Mouse (Mus musculus) small intestine, adult 2 months (tissue): ENCODE results near the gene Pla2g2c.

Experiments used
- CTCF ChIP-seq: fragments of 200-500 bp; IDR thresholded peaks from 2 replicates; pipeline ENCODE4 v1.5.1; 2012; ENCODE audit warnings: low read depth, mild to moderate bottlenecking, control low read depth, inconsistent platforms, low read length, moderate library complexity, mixed read lengths; ENCODE audit not compliant: insufficient replicate concordance, insufficient read length; ENCODE audit errors: extremely low read depth
- POLR2A ChIP-seq: fragments of 200-500 bp; IDR thresholded peaks from 2 replicates; pipeline ENCODE4 v1.6.1; 2012; ENCODE audit warnings: low read depth, mild to moderate bottlenecking, control low read depth, inconsistent platforms, low read length, moderate library complexity

DNA sequence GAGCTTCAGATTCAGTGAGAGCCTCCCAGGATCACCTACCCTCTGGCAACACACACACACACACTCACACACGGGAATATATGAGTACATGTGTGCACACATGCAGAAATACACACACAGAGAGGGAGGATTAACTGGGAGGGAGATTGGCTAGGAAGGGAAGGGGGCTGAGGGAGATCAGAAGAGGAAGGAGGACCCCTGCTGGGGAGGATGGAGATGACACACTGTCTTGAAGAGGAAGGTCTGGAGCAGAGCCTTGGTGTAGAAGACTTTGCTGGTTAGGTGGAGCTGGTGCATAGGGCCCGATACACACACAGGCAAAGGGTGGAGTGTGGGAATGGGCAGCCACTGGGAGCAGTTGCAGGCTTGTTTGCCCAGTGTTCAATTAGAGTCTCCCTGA lies 68.7 kb downstream of the Pla2g2c start:
- TF ChIP-seq CTCF (peak; percentile 30; the same call in 1 of the 2 replicates), POLR2A (no peak)
